Mouse (Mus musculus) ES-Bruce4 (cell line): Measurements from ENCODE around the gene Tlk1.

Experiments
- CTCF ChIP-seq: IDR thresholded peaks from one replicate; pipeline ENCODE4 v1.8.1; 2011; ENCODE audit warnings: low read depth, low read length
- POLR2A ChIP-seq: IDR thresholded peaks from one replicate; pipeline ENCODE4 v1.8.1; 2011; ENCODE audit warnings: low read length; ENCODE audit not compliant: insufficient read depth

DNA sequence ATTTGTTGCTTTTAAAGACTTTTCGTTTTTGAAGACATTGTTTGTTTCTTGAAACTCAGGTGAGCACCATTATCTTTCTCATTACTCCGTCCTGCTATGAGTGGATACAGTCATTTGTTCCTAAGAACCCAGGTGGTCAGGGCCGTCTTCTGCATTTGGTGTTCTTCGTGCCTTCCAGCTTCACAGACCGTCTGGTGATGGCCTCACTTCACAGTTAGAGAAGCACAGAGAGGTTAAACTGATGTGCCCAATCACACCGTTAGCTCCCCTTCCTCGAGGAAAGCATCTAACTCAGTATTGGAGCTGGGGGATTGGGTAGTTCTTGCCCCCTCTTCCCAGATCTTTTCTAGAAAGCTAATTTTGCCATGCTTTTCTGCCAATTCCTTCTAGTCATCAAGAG, 158.5 kb downstream of the Tlk1 start:
- no peak for TF ChIP-seq CTCF
- no peak for TF ChIP-seq POLR2A
